Mouse (Mus musculus) granulocyte monocyte progenitor cell, adult 5-6 weeks (primary cell): ENCODE data around the gene Copg2. TPM values are rescaled to one million over a fixed set of nuclear protein-coding genes. Genes with fewer than 3 reads are reported as not detected.

Experiments
- ATAC-seq: replicated peaks from 2 replicates; pipeline ENCODE4 v1.8.0; 2016; ENCODE audit warnings: mild to moderate bottlenecking, moderate TSS enrichment, inconsistent platforms; ENCODE audit not compliant: poor library complexity, severe bottlenecking
- total RNA-seq, 2 experiments: library from RNA; stranded (forward) in 1 of 2; stranded (reverse) in 1 of 2; fragments of 200-712, 200-1000 nt in 1 of 2; fragments of >200 nt in 1 of 2; fragmentation: Nextera tagmentation in 1 of 2; gene quantifications; 2 replicates each; pipeline ENCODE4 v1.2.3; 2014 to 2017

Copg2 gene
- total RNA-seq, 2 experiments from 2014 or later = 23.8 to 40.1 TPM

- ATAC-seq = no peak
Measured at GRCm38 (mm10) chr6:30735728-30736371, 160.7 kb downstream of the Copg2 start.

GRCm38 (mm10) chr6:30734988-30735727 lies 161.4 kb downstream of the Copg2 start:
- ATAC-seq = no peak

GRCm38 (mm10) chr6:30734465-30734864 lies 162.1 kb downstream of the Copg2 start:
- ATAC-seq = no peak

GRCm38 (mm10) chr6:30732571-30733130 lies 163.9 kb downstream of the Copg2 start:
- no peak for ATAC-seq

GRCm38 (mm10) chr6:30730301-30730971 lies 166.2 kb downstream of the Copg2 start:
- ATAC-seq = no peak

- ATAC-seq = no peak
Measured at GRCm38 (mm10) chr6:30723331-30723730, 173.3 kb downstream of the Copg2 start, which contains the start of gene Mest. Gene Mest, plus strand, starts transcription at chr6:30723547.

GRCm38 (mm10) chr6:30722385-30723164 lies 174.0 kb downstream of the Copg2 start:
- ATAC-seq = no peak

GRCm38 (mm10) chr6:30716796-30717195 lies 179.8 kb downstream of the Copg2 start:
- no peak for ATAC-seq

- no peak for ATAC-seq
Measured at GRCm38 (mm10) chr6:30714891-30715471, 181.6 kb downstream of the Copg2 start.

- ATAC-seq = no peak
Measured at GRCm38 (mm10) chr6:30713896-30714295, 182.7 kb downstream of the Copg2 start.

GRCm38 (mm10) chr6:30713455-30713854 lies 183.1 kb downstream of the Copg2 start:
- ATAC-seq = no peak

GRCm38 (mm10) chr6:30712484-30712883 lies 184.1 kb downstream of the Copg2 start:
- no peak for ATAC-seq

- no peak for ATAC-seq
Measured at GRCm38 (mm10) chr6:30711365-30711763, 185.2 kb downstream of the Copg2 start.

GRCm38 (mm10) chr6:30710371-30711364 lies 185.9 kb downstream of the Copg2 start:
- no peak for ATAC-seq

- no peak for ATAC-seq
Measured at GRCm38 (mm10) chr6:30709115-30709514, 187.5 kb downstream of the Copg2 start.

- ATAC-seq = no peak
Measured at GRCm38 (mm10) chr6:30703977-30704602, 192.5 kb downstream of the Copg2 start.

GRCm38 (mm10) chr6:30703476-30703875 lies 193.1 kb downstream of the Copg2 start:
- no peak for ATAC-seq

- no peak for ATAC-seq
Measured at GRCm38 (mm10) chr6:30702881-30703280, 193.7 kb downstream of the Copg2 start.
